10 mouse cellular contexts compared by ENCODE assay signal in the genomic region with DNA sequence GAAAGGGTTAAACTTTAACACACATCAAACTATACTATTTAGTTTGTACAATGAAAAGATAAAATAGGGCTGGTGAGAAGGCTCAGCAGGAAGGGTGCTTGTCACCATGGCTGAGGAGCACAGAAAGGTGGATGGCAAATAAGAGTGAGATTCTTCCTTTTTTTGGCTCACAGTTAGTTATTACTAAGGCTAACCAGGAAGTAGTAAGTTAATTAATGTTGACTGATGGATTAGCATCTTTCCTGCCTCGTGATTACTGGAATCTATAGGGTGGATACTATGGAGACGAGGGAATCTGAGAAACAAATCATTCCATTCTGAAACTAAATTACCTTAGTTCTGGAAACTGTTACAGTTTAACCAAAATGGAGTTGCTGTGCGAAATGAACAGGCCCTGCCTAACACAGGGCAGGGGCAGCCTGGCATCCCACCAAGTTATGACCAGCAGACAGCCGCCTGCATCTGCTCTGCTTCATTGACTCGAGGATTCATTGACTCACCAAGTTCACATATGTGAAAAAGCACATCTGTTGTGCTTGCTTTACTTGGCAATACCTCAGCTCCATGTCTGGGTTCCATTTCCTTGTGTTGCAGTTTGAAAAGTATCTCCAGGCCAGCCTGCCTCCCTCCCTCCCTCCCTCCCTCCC. TPM values are rescaled to one million over a fixed set of nuclear protein-coding genes. Genes with fewer than 3 reads are reported as not detected.
DNase-seq lines count a peak whose midpoint lies in the region; ATAC-seq lines count a peak whose summit lies in the region.
"Had no signal": no experiment of that assay in that cellular context is flagged by ENCODE, and none has a peak within 500 bp of the region (broad histone marks: within the 10 kb centered on the region; RNA-seq: fewer than 3 reads in every experiment).

No protein-coding gene starts in this region.

- peak; percentile 26; the same call in 1 of the 2 replicates for ATAC-seq in embryonic facial prominence, embryonic 13.5 days (ENCODE audit: insufficient number of reproducible peaks, insufficient read depth, low FRiP score, low TSS enrichment, low read depth)
- ATAC-seq in granulocyte monocyte progenitor cell, adult 5-6 weeks (replicated peaks; ENCODE audit: poor library complexity, severe bottlenecking), result no peak
- ATAC-seq: liver, postnatal 0 days had no signal

- no peak overlapping the region for H3K4me3 ChIP-seq in embryonic facial prominence, embryonic 13.5 days
- no peak overlapping the region for H3K4me3 ChIP-seq in embryonic facial prominence, embryonic 10.5 days

- no peaks in the 10 kb centered on the region for H3K36me3 ChIP-seq in embryonic facial prominence, embryonic 13.5 days
- no peaks in the 10 kb centered on the region for H3K36me3 ChIP-seq in embryonic facial prominence, embryonic 10.5 days (replicated peaks)

- no peak overlapping the region for H3K27ac ChIP-seq in embryonic facial prominence, embryonic 13.5 days
- no peak overlapping the region for H3K27ac ChIP-seq in embryonic facial prominence, embryonic 10.5 days (replicated peaks)

- no peak for DNase-seq in embryonic facial prominence, embryonic 10.5 days (ENCODE audit: low spot score)
- peak; percentile 81 for DNase-seq in 3T3-L1 (ENCODE audit: low read depth, low spot score)
- peak; percentile 78 for DNase-seq in heart, postnatal 4 days
- DNase-seq in kidney, postnatal 36 days, result peak; percentile 70 to 74
- DNase-seq in adrenal gland, postnatal 25 days, result no peak
- DNase-seq in thymus, postnatal 0 days (ENCODE audit: low spot score), result no peak
- DNase-seq: gastrocnemius, postnatal 25 days; liver, postnatal 0 days had no signal

- H3K9me3 ChIP-seq in embryonic facial prominence, embryonic 13.5 days, result no peaks in the 10 kb centered on the region
- H3K9me3 ChIP-seq in embryonic facial prominence, embryonic 10.5 days, result no peaks in the 10 kb centered on the region

- H3K9ac ChIP-seq in embryonic facial prominence, embryonic 13.5 days, result no peak overlapping the region
- H3K9ac ChIP-seq: liver, postnatal 0 days had no signal

- no peaks in the 10 kb centered on the region for H3K27me3 ChIP-seq in embryonic facial prominence, embryonic 13.5 days
- H3K27me3 ChIP-seq in embryonic facial prominence, embryonic 10.5 days (replicated peaks; ENCODE audit: low read depth, poor library complexity, severe bottlenecking), result no peaks in the 10 kb centered on the region

- no peak overlapping the region for H3K4me2 ChIP-seq in embryonic facial prominence, embryonic 13.5 days

- no peaks in the 10 kb centered on the region for H3K4me1 ChIP-seq in embryonic facial prominence, embryonic 13.5 days
- H3K4me1 ChIP-seq in embryonic facial prominence, embryonic 10.5 days, result 0 out of 2 replicates have a peak, but pooled peaks cover 5% of the 10 kb centered on the region

- 46% methylated on average over 5 of the region's 5 CpGs for WGBS in embryonic facial prominence, embryonic 13.5 days
- 64% methylated on average over 5 of the region's 5 CpGs for WGBS in embryonic facial prominence, embryonic 10.5 days

RNA-seq across cellular contexts. Expression of gene Cdk20, which starts 15.0 kb away (rescaled TPM):
- 15.8 and 16.6 TPM in 2 replicates for polyA plus RNA-seq in embryonic facial prominence, embryonic 13.5 days (2015; fragmentation: Nextera tagmentation; extraction: Ambion mirVana)
- 10.2 and 11.7 TPM in 2 replicates for polyA plus RNA-seq in embryonic facial prominence, embryonic 10.5 days (2016; fragmentation: Nextera tagmentation; extraction: Ambion mirVana)
- 1 to 10 TPM; 2.3 to 2.5 TPM for total RNA-seq in heart, postnatal 4 days (2021)
- 4.6 and 6.5 TPM in 2 replicates for total RNA-seq in adrenal gland, postnatal 25 days (2021)
- polyA plus RNA-seq in thymus, postnatal 0 days (2015; fragmentation: Nextera tagmentation; extraction: Ambion mirVana), result 53.0 and 54.5 TPM in 2 replicates
- total RNA-seq in granulocyte monocyte progenitor cell, adult 5-6 weeks (2014; fragmentation: Nextera tagmentation), result 1.5 and 4.1 TPM in 2 replicates
- 2.5 and 3.3 TPM in 2 replicates for total RNA-seq in granulocyte monocyte progenitor cell, adult 5-6 weeks (2017)

RNA-seq across cellular contexts. Expression of gene Ctsl, which starts 46.4 kb away (rescaled TPM):
- 174 and 193 TPM in 2 replicates for polyA plus RNA-seq in embryonic facial prominence, embryonic 13.5 days (2015; fragmentation: Nextera tagmentation; extraction: Ambion mirVana)
- 121 and 132 TPM in 2 replicates for polyA plus RNA-seq in embryonic facial prominence, embryonic 10.5 days (2016; fragmentation: Nextera tagmentation; extraction: Ambion mirVana)
- 100 to 1,000 TPM; 206 to 217 TPM for total RNA-seq in heart, postnatal 4 days (2021)
- 784 and 797 TPM in 2 replicates for total RNA-seq in adrenal gland, postnatal 25 days (2021)
- polyA plus RNA-seq in thymus, postnatal 0 days (2015; fragmentation: Nextera tagmentation; extraction: Ambion mirVana), result 2,169 and 2,296 TPM in 2 replicates
- total RNA-seq in granulocyte monocyte progenitor cell, adult 5-6 weeks (2014; fragmentation: Nextera tagmentation), result 9.3 and 43.6 TPM in 2 replicates
- 23.3 and 53.2 TPM in 2 replicates for total RNA-seq in granulocyte monocyte progenitor cell, adult 5-6 weeks (2017)

Comparison
In these comparisons a context has a peak if more than half of its experiments do, and no peak if none do; other contexts are left out.
1. DNase-seq: peak in 3T3-L1 (single experiment), heart, postnatal 4 days (single experiment) and kidney, postnatal 36 days (2 of 2); none in embryonic facial prominence, embryonic 10.5 days (single experiment), adrenal gland, postnatal 25 days (single experiment) and thymus, postnatal 0 days (single experiment).